Mouse (Mus musculus) lung, postnatal 0 days (tissue): Measurements from ENCODE around the gene Stag1.

Source experiments
- CTCF ChIP-seq: IDR thresholded peaks from 2 replicates; pipeline ENCODE4 v1.5.1; 2016; ENCODE audit warnings: antibody characterized with exemption, mild to moderate bottlenecking
- EP300 ChIP-seq: IDR thresholded peaks from 2 replicates; pipeline ENCODE4 v1.6.1; 2016; ENCODE audit warnings: antibody characterized with exemption, mild to moderate bottlenecking, control low read depth

GRCm38 (mm10) chr9:100599761-100600328, 2.2 kb downstream of the Stag1 start:
- TF ChIP-seq EP300 (no peak), CTCF (no peak)
